Mouse (Mus musculus) induced T-regulatory cell, adult 2 months (primary cell): ENCODE data around the gene B3gnt8.

ENCODE experiments used
- DNase-seq: peaks from one replicate; pipeline ENCODE4 v3.0.0-alpha.2; 2012; ENCODE audit warnings: low read depth

The B3gnt8 gene

GRCm38 (mm10) chr7:25626509-25627430 is at the start of gene B3gnt8:
Gene B3gnt8, plus strand, starts transcription at chr7:25626654.
- peak; percentile 53 for DNase-seq

GRCm38 (mm10) chr7:25576793-25577437 is 49.5 kb upstream of the B3gnt8 start:
- peak; percentile 48 for DNase-seq

DNA sequence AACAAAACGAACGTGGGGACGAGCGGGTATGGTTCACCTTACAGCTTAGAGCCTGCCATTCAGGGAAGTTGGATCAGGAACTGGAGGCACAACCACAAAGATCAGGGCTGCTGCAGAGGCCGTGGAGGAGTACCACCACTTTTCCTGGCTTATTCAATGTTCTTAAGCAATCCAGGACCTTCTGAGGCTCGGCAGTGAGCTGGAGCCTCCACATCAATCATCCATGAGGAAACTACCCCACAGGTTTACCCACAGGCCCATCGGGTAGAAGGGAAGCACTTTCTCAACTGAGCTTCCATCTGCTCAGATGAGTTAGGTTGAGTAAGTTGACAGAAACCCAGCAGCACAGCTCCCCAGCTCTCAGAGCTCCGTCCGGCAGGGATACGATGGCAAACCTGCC is 47.0 kb upstream of the B3gnt8 start:
- no peak for DNase-seq

- no peak for DNase-seq
These were observed 44.1 kb upstream of the B3gnt8 start for GRCm38 (mm10) chr7:25582301-25582810.

GRCm38 (mm10) chr7:25584651-25585050 is 41.8 kb upstream of the B3gnt8 start:
- DNase-seq, result no peak

DNA sequence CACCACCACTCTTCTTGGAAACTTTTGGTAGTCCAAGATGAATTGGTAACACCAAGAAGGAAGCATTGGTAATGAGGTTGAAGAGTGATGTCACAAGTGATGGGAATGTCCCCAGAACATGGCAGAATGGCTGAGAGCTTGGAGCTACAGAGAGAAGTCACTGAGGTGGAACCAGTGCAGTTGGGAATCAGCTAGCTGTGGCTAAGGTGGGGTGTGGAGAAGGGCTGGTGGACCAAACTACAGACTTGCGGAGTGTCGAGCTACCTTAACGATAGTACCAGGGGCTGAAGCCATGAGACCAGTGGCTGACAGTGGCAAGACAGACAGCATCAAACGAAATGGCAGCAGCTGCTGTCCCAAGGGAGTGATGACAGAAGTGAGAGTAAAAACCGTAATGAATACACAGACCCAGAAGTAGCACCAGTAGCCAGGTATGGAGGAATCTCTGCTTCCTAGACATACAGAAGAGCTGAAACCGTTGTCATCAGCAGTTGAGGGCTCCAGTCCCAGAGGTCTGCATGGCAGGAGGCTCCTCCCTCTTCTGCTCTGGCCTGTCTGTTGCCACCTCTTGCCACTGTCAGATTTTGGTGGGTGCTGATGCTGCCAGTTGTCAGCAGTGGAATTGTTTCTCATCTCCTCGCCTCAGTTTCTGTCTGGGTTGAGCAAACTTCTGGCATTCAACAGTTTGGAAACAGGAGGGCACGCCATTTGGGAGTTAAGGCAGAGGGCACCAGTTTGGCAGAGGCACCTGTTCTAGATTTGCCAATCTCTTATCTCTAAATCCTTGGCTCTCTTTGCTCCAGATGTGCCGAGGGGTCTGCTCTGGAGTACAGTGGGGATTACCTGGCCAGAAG is 40.9 kb upstream of the B3gnt8 start:
- DNase-seq, result no peak

GRCm38 (mm10) chr7:25591226-25591625 is 35.2 kb upstream of the B3gnt8 start:
- DNase-seq, result no peak

GRCm38 (mm10) chr7:25593859-25594258 is 32.6 kb upstream of the B3gnt8 start:
- DNase-seq, result no peak

DNA sequence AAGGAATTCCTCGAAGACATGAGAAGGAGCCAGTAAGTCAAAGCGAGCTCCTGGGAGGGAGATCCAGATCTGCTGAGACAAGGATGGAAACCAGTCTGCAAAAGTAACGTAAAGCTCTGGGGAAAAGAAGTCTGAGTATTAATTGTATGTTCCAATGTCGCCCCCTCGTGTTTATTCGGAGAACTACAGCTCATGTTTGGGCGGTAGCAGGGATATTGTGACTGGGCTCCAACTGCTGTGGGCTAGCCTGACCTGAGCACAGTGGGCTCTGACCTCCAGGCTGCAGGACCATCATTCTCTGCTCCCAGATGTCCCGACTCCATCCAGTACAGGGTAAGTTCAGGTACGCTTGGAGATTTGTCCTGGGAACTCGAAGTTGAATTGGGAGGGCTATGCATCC is 26.8 kb upstream of the B3gnt8 start:
- peak; percentile 88 for DNase-seq

GRCm38 (mm10) chr7:25600666-25601065 is 25.8 kb upstream of the B3gnt8 start:
- no peak for DNase-seq

DNA sequence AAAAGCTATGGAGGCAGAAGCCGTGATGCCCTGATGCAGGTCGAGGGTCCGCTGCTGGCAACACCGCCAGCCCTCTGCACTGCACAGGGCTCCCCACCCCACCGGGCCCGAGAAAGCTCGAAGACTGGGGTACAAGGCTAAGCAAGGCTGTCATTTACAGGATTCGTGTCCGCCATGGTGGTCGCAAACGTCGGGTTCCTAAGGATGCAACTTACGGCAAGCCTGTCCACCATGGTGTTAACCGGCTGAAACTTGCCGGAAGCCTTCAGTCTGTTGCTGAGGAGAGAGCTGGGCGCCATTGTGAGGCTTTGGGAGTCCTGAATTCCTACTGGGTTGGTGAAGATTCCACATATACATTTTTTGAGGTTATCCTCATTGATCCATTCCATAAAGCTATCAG is 25.1 kb upstream of the B3gnt8 start:
- no peak for DNase-seq

GRCm38 (mm10) chr7:25606625-25607063 is 19.8 kb upstream of the B3gnt8 start:
- DNase-seq, result no peak

GRCm38 (mm10) chr7:25607196-25607595 is 19.3 kb upstream of the B3gnt8 start:
- no peak for DNase-seq

DNA sequence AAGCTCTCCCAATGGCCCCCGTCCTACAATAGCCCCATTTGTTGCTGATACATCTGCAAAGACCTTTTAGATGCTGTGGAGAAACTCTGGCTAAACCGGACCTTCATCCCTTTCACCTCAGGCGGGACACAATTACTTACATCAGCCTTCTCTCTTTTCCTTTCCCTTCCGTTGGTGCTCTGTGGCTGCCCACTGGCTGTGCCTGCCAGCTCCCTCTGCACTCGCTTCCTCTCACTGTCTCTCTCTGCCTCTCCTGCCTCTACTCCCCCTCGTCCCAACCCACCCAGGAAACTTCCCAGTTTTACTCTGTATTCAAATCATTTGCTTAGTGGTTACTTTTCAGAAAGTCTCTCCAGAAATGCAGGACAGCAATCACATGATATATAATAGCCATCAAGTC is 16.4 kb upstream of the B3gnt8 start:
- no peak for DNase-seq

DNA sequence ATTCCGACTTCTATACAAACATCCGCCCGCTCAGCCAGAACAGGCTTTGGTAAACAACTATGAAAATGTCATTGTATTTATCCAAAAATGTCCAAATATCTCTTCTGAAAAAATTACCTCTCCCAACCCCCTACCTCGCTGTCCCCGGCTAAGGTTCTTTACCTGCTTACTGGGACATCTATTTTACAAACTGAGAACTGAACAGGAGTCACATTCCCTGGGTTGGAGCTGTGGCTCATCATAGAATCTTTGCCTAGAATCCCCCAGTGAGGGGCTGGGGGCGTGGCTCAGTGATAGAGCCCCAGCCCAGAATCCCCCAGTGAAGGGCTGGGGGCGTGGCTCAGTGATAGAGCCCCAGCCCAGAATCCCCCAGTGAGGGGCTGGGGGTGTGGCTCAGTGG is 15.0 kb upstream of the B3gnt8 start:
- DNase-seq, result no peak

DNA sequence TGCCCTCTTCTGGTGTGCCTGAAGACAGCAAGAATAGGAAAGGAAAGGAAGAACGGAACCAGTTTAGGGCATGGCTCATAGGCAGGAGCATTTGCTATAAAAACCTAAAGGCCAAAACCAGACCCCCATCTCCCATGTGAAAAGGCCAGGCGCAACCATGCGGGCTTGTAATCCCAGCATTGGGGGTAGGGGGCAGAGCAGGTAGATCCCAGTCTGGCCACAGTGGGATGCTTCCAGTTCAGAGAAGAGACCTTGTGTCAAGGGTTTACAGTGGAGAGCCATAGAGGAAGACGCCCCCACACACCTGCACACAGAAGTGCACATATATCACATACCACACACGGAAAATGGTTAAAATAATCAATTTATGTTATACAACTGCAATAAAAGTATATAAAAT is 12.4 kb upstream of the B3gnt8 start:
- no peak for DNase-seq

DNA sequence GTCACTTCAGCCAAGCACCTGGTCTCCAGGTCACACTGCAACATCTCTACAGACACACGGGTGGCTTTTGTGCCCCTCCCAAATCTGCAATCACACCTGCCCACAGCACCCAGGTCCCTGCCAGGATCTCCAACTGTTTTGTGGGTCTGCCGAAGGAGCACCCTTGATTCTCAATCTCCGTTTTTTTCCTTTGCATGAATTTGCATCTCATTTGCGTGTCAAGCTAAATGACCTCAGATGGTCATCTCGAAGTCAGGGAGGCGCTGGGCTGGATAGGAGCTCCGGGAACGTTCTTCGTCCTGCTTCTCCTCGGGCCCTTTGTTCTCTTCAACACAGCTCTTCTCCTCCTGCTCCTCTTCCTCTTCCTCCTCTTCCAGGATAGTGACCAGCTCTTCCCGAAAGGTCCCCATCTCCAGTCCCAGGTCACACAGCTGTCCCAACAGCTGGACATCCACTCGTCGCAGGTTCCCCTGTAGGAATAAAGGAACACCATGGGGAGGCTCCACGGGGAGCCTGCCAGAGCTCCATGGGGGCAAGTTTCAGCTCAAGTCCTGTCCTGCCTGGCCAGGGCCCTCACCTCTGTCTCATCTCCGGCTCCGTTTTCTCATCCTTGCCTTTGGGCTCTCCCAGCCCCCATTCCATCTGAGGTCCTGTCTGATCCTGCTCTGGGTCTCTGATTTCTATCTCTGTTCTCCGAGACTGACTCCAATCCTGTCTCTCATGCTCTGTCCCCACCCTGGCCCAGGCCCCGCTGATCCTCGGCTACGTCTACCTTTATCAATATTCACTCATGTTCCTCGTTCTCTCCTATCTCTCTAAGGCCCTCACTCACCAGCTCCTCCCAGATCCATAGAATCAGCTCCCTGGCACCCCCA is 11.4 kb upstream of the B3gnt8 start:
- DNase-seq, result no peak

DNA sequence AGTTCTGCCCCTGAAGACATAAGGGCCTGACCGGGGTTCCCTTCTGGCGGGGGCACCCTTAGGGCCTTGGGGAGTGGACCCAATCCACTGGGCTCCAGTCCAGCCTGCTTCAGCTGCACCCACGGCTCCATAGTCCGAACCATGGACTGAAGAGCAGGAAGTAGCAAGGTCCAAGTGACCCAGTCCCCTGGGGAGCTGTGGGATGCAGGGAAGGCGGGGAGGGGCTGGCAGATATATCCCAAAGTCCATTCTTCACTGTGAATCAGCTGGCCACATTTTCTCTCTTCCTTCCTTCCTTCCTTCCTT is 10.8 kb upstream of the B3gnt8 start, which contains the start of gene Erich4:
Gene Erich4, minus strand, starts transcription at position 187 of the 306 bp plus-strand sequence.
- no peak for DNase-seq

DNA sequence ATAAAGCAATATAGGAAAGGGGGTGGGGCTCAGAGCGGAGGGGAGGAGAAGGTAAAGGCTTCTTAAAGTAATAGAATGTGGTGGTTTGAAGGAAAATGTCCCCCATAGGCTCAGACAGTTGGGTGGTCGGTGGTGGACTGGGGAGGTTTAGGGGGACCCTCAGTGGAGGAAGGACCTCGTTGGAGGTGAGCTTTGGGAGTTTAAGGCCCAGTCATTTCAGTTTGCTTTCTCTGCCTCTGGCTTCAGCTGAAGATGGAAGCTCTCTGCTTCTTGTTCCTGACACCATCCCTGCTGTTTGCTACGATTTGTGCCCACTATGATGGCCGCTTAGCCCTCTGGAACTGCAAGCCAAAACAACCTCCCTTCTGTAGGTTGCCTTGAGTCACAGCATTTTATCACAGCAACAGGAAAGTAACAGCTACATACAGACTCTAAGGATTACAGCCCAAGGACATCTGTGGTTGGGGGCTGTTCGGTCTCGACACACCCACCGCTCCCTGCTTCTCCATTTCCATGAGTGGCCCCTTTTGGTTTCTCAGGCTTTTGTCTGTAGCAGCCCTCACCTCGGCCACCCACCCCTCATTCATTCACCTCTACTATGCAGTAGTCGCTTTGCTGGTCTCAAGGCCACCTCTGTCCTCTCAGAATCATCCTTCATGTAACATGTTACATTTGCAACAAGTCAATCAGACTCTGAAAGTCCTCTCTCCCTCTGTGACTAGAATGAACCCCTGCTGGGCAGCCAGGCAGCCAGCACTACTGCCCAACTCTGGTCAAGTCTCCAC is 8.9 kb upstream of the B3gnt8 start:
- no peak for DNase-seq
